Mouse (Mus musculus): ENCODE measurements around the gene Intu. TPM values are rescaled to one million over a fixed set of nuclear protein-coding genes. Genes with fewer than 3 reads are reported as not detected.

The Intu gene
- polyA plus RNA-seq, 1 experiment from 2014 or later: 4.9 TPM

- Histone ChIP-seq H3K27me3 (ENCODE audit: low read depth, poor library complexity, severe bottlenecking) (no peaks in the 10 kb centered on the region), H3K4me3 (no peak overlapping the region), H3K36me3 (peaks cover 16% of the 10 kb centered on the region; the same call in 1 of the 2 replicates), H3K9me3 (replicated peaks) (no peaks in the 10 kb centered on the region), H3K27ac (no peak overlapping the region), H3K4me1 (no peaks in the 10 kb centered on the region)
- DNase-seq (ENCODE audit: low spot score): no peak
- WGBS: 92% methylated on average over 3 of the region's 3 CpGs
Observed at GRCm38 (mm10) chr3:40698834-40699233, 167.7 kb downstream of the Intu start.

DNA sequence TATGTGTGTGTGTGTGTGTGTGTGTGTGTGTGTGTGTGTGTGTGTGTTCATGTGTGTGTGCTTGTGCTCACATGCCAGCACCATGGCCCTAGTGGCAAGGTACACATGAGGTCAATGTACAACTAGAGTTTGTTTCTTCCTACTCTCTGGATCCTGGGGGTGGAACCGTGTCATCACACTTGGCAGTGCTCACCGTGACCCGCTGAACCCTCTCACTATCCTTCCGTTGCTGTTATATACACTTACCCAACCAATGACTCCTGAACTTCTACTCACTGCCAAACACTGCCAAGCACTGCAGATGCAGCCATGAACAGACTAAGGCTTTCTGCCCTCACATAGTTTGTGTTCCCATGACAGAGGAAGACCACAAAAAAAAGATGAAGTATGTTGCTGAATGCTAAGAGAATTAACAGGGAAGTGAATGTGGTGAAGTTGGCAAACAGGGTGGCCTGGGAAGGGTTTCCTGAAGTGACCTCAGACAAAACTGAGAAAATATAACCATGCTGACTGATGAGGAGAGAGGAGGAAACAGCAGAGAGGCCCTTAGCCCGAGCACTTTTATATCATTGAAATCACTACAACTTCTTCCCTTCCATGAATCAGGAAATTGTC is 173.8 kb downstream of the Intu start:
- 89% methylated on average over 5 of the region's 5 CpGs for WGBS

DNA sequence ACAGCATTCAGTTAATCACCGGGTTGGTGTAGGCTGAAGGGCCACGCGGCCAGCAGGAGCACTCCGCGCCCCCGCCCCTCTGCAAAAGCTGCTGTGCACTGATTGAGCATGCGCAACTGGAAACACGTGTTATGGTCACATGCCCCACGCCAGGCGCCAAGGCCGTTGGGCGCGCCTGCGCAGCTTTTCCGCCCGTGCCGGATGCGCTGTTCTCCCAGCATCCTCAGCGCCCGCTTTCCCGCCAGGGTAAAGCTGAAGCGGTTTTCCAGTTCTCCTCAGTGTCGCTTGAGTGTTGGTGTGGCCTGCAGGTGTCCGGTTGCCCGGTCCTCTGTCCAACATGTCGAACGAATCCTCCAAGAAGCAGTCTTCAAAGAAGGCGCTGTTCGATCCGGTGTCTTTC is 177.6 kb downstream of the Intu start, which contains the start of gene Slc25a31:
Slc25a31 (plus strand) TSS at position 201 of the 400 bp plus-strand sequence.
- Histone ChIP-seq H3K36me3 (0 out of 2 replicates have a peak, but pooled peaks cover 3% of the 10 kb centered on the region), H3K9me3 (replicated peaks) (no peaks in the 10 kb centered on the region), H3K4me3 (no peak within 1 kb of the TSS), H3K27ac (no peak within 1 kb of the TSS), H3K27me3 (ENCODE audit: low read depth, poor library complexity, severe bottlenecking) (no peaks in the 10 kb centered on the region), H3K4me1 (no peaks in the 10 kb centered on the region)
- WGBS: 88% methylated on average over 30 of the region's 30 CpGs
- DNase-seq (ENCODE audit: low spot score): no peak

More for the DNA sequence above, 173.8 kb downstream of the Intu start:
- H3K27ac ChIP-seq: no peak overlapping the region
- H3K27me3 ChIP-seq (ENCODE audit: low read depth, poor library complexity, severe bottlenecking): no peaks in the 10 kb centered on the region
- no peak for DNase-seq (ENCODE audit: low spot score)
- H3K4me1 ChIP-seq: no peaks in the 10 kb centered on the region
- no peak overlapping the region for H3K4me3 ChIP-seq
- H3K36me3 ChIP-seq: peaks cover 5% of the 10 kb centered on the region; the same call in 1 of the 2 replicates
- H3K9me3 ChIP-seq (replicated peaks): no peaks in the 10 kb centered on the region

- DNase-seq (ENCODE audit: low spot score): no peak
- H3K9me3 ChIP-seq (replicated peaks): no peaks in the 10 kb centered on the region
- no peaks in the 10 kb centered on the region for H3K36me3 ChIP-seq
- H3K4me3 ChIP-seq: no peak overlapping the region
- H3K4me1 ChIP-seq: no peaks in the 10 kb centered on the region
- H3K27me3 ChIP-seq (ENCODE audit: low read depth, poor library complexity, severe bottlenecking): no peaks in the 10 kb centered on the region
- 36% methylated on average over 1 of the region's 1 CpGs for WGBS
- no peak overlapping the region for H3K27ac ChIP-seq
Observed at GRCm38 (mm10) chr3:40716056-40716455, 185.0 kb downstream of the Intu start.

- Histone ChIP-seq H3K36me3 (no peaks in the 10 kb centered on the region), H3K4me1 (no peaks in the 10 kb centered on the region), H3K27ac (no peak overlapping the region), H3K4me3 (no peak overlapping the region), H3K27me3 (ENCODE audit: low read depth, poor library complexity, severe bottlenecking) (no peaks in the 10 kb centered on the region), H3K9me3 (replicated peaks) (no peaks in the 10 kb centered on the region)
- WGBS: 95% methylated on average over 3 of the region's 3 CpGs
- DNase-seq (ENCODE audit: low spot score): no peak
Observed at GRCm38 (mm10) chr3:40719022-40719421, 187.9 kb downstream of the Intu start.

GRCm38 (mm10) chr3:40738381-40738912 is 207.4 kb downstream of the Intu start:
- Histone ChIP-seq H3K4me1 (no peaks in the 10 kb centered on the region), H3K36me3 (no peaks in the 10 kb centered on the region), H3K27ac (no peak overlapping the region), H3K27me3 (ENCODE audit: low read depth, poor library complexity, severe bottlenecking) (no peaks in the 10 kb centered on the region), H3K9me3 (replicated peaks) (no peaks in the 10 kb centered on the region), H3K4me3 (no peak overlapping the region)
- no peak for DNase-seq (ENCODE audit: low spot score)
- WGBS: 86% methylated on average over 6 of the region's 6 CpGs

DNA sequence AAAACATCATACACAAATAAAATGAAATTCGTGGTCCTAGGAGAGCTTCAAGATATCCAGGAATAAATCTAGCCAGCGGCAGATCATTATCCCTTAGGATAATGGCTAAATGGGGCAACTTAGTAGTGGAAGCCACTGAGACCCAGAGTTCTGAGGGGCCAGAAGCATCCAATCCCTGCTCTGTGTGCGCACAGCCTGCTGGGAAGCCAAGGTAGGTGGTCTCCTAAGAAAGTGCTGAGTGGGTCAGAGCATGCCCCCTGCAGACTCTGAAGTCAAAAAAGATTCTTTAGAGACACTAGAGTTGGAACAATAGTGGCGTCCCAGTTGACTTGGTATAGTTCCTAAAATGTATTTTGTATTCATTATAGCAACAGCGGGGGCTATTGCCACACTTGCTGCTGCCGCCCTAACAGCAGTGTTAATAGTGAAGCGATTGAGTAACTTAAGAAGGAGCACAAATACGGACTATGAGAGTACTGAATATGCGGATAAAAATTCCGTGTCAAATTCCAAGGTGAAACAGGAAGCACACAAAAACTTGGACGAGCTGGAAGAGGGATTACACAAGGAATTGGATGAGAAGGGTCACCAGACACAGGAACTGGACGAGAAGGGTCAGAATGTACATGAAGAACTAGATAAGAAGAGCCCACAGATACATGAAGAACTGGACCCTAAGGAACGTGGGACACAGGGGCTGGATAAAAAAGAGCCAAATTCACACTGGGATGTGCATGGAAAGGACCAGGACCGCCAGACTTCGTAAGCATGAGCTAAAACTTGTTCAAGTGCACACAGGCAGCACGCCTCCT is 213.1 kb downstream of the Intu start, which contains the start of gene Hspa4l:
Hspa4l (plus strand) TSS at position 472 of the 812 bp plus-strand sequence.
- peak within 1 kb of the TSS; percentile 75 for H3K4me3 ChIP-seq
- H3K9me3 ChIP-seq (replicated peaks): no peaks in the 10 kb centered on the region
- H3K4me1 ChIP-seq: peaks cover 16% of the 10 kb centered on the region
- DNase-seq (ENCODE audit: low spot score): no peak
- H3K36me3 ChIP-seq: no peaks in the 10 kb centered on the region
- 30% methylated on average over 16 of the region's 16 CpGs for WGBS
- peaks cover 11% of the 10 kb centered on the region for H3K27me3 ChIP-seq (ENCODE audit: low read depth, poor library complexity, severe bottlenecking)
- H3K27ac ChIP-seq: peak within 1 kb of the TSS; percentile 85

DNA sequence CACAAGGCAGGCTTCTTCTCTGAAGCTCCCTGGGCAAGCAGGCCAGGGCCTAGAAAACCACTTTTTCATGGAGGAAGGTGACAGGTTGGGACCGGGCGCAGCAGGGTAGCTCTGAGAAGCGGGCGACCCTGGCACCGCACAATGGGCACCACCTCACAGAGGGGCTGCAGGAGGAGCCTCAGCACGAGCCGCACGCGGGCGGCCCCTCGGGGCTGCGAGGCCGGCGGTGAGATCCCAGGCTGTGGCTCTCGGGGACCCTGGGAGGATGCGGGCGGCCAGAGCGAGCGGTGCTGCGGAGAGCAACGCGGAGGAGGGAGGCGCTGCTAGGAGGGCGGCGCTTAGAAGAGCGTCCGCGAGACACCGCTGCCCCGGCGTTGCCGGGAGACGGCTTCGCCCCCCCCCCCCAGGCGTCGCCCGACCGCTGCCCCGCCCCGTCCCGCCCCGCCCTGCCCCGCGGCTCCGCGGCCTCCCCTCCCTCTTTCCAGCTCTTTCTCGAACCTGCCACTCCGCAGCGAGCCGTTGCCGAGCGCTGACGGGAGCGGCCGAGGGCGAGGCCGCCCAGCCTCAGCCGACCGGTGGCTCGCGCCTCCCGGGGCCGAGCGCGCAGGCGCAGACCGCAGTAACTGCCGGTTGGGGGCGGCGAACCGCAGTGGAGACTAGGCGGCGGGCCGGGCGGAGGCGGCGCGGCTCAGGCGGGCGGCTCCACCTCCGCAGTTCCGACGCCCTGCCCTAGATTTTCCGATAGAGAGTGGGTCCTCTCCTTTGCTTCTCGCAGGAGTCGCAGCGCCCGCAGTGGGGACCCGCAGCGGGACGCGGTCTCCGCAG is 214.0 kb downstream of the Intu start:
- Histone ChIP-seq H3K4me1 (peaks cover 16% of the 10 kb centered on the region), H3K9me3 (replicated peaks) (no peaks in the 10 kb centered on the region), H3K27ac (peak overlapping the region; percentile 85), H3K36me3 (no peaks in the 10 kb centered on the region), H3K4me3 (peak overlapping the region; percentile 75), H3K27me3 (ENCODE audit: low read depth, poor library complexity, severe bottlenecking) (peaks cover 11% of the 10 kb centered on the region)
- DNase-seq (ENCODE audit: low spot score): peak; percentile 90
- under 1% methylated on average over 76 of the region's 93 CpGs for WGBS

- Histone ChIP-seq H3K36me3 (no peaks in the 10 kb centered on the region), H3K4me1 (peaks cover 16% of the 10 kb centered on the region), H3K4me3 (peak overlapping the region; percentile 75), H3K27ac (peak overlapping the region; percentile 85), H3K27me3 (ENCODE audit: low read depth, poor library complexity, severe bottlenecking) (peaks cover 11% of the 10 kb centered on the region), H3K9me3 (replicated peaks) (no peaks in the 10 kb centered on the region)
- peak; percentile 62 for DNase-seq (ENCODE audit: low spot score)
- 7% methylated on average over 37 of the region's 37 CpGs for WGBS
Observed at GRCm38 (mm10) chr3:40745661-40746547, 214.8 kb downstream of the Intu start.

Measured in limb, embryonic 10.5 days (tissue).